Mouse (Mus musculus) heart, postnatal 0 days (tissue): Measurements from ENCODE around the gene Sept9. TPM values are rescaled to one million over a fixed set of nuclear protein-coding genes. Genes with fewer than 3 reads are reported as not detected.
"Not testable (repeated sequence)": the region's sequence is repeated elsewhere in the genome, so short reads cannot be mapped to it uniquely, and the experiment has no call there.

Source experiments
- ATAC-seq: fragments of 200-750 bp; cut with Nextera tagmentation; 2 replicates; pipeline ENCODE4 v1.8.0; 2017; ENCODE audit warnings: low read depth, moderate number of reproducible peaks, moderate library complexity; ENCODE audit not compliant: insufficient read depth
- DNase-seq: peaks from one replicate; pipeline ENCODE4 v3.0.0-alpha.2; 2016; ENCODE audit warnings: low spot score
- H3K27ac ChIP-seq: fragments of 300-500 bp; sonication (generic); 2 replicates; pipeline ENCODE4 v1.5.1; 2014; ENCODE audit warnings: low read depth, mild to moderate bottlenecking
- H3K27me3 ChIP-seq: fragments of 300-500 bp; sonication (generic); 2 replicates; pipeline ENCODE4 v1.6.1; 2014; ENCODE audit warnings: low read length, mixed read lengths; ENCODE audit not compliant: control insufficient read depth, insufficient read depth
- H3K36me3 ChIP-seq: fragments of 300-500 bp; sonication (generic); replicated peaks from 2 replicates; pipeline ENCODE4 v1.6.1; 2014; ENCODE audit warnings: low read length, mixed read lengths; ENCODE audit not compliant: control insufficient read depth, insufficient read depth
- H3K4me1 ChIP-seq: fragments of 300-500 bp; sonication (generic); 2 replicates; pipeline ENCODE4 v1.6.1; 2014; ENCODE audit warnings: antibody characterized with exemption; ENCODE audit not compliant: control insufficient read depth, insufficient read depth
- H3K4me2 ChIP-seq: fragments of 300-500 bp; sonication (generic); 2 replicates; pipeline ENCODE4 v1.6.1; 2014; ENCODE audit warnings: low read depth, mild to moderate bottlenecking, low read length, moderate library complexity
- H3K4me3 ChIP-seq: fragments of 300-500 bp; sonication (generic); 2 replicates; pipeline ENCODE4 v1.5.1; 2014; ENCODE audit warnings: low read depth, low read length
- H3K9ac ChIP-seq: fragments of 300-500 bp; sonication (generic); replicated peaks from 2 replicates; pipeline ENCODE4 v1.6.1; 2014; ENCODE audit warnings: low read depth, low read length, mixed read lengths
- H3K9me3 ChIP-seq: fragments of 300-500 bp; sonication (generic); replicated peaks from 2 replicates; pipeline ENCODE4 v1.6.1; 2016; ENCODE audit warnings: low read length; ENCODE audit not compliant: control insufficient read depth
- CTCF ChIP-seq: IDR thresholded peaks from 2 replicates; pipeline ENCODE4 v1.5.1; 2016; ENCODE audit warnings: antibody characterized with exemption, control low read depth, low read depth
- EP300 ChIP-seq: IDR thresholded peaks from 2 replicates; pipeline ENCODE4 v1.6.1; 2016; ENCODE audit warnings: antibody characterized with exemption, low read depth
- WGBS: fragments of 180-500 bp; shearing (Covaris S2); extraction: QIAGEN DNeasy Blood & Tissue Kit; methylation state at CpG from one replicate; pipeline ENCODE4 v1.1.7; 2014; 5-methylcytosine and 5-hydroxymethylcytosine counted together
- polyA plus RNA-seq: library from polyadenylated mRNA; unstranded; fragments of >200 nt; fragmentation: Nextera tagmentation; extraction: Ambion mirVana; gene quantifications from 2 replicates; pipeline ENCODE4 v1.2.1, GENCODE M21; 2015
- total RNA-seq: library from RNA; depleted of rRNA; stranded (reverse); fragments of >200 nt; gene quantifications from 2 replicates; pipeline ENCODE4 v1.2.3, GENCODE M21; 2014; ENCODE audit warnings: low replicate concordance

Gene Sept9
- total and polyA plus RNA-seq, 2 experiments from 2014 or later, result 31.6 to 64.2 TPM

DNA sequence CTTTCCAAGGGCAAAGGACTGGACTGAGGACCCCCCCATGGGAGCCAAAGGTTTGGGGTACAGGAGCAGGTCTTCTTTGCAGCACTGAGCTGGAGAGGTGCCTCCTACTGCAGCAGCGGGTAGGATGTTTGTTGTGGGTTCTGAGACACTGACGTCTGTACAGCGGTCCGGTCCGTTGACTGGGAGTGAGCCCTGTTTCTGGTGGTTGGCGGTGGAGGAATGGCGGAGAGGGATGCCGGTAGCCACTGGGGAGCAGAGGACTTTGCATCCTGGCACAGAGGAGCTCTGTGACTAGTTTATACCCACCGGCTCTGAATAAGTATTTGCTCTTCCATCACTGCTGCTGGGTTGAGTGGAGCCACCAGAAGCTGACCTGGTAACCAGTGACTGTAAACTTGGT, 138.3 kb downstream of the Sept9 start:
- WGBS, result 82% methylated on average over 9 of the region's 9 CpGs
- Histone ChIP-seq H3K4me1 (peaks cover 28% of the 10 kb centered on the region), H3K4me3 (no peak overlapping the region), H3K9me3 (no peaks in the 10 kb centered on the region), H3K4me2 (no peak overlapping the region), H3K36me3 (no peaks in the 10 kb centered on the region), H3K27me3 (no peaks in the 10 kb centered on the region), H3K9ac (no peak overlapping the region), H3K27ac (no peak overlapping the region)
- no peak for ATAC-seq
- no peak for DNase-seq
- TF ChIP-seq CTCF (no peak), EP300 (no peak)

DNA sequence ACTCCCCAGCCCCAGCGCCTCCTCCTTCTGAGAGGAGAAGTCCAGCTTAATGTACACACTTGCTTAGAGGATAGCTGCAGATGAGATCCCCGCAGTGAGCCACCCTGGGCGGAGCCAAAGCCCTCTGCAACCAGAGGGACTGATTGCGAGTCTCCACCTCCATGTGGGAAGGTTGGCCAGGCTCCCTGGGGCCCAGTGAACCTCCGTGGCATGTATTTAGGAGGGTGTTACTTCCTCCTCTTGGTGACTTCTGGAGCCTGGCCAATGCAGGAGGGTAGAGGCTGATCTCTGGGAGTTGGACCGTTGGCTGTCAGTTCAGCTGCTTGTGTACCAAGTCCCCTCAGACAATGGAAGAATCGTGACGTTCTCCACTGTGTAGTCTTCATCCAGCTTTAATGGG, 139.0 kb downstream of the Sept9 start:
- ATAC-seq (peak; percentile 68), DNase-seq (no peak)
- Histone ChIP-seq H3K4me3 (no peak overlapping the region), H3K9me3 (no peaks in the 10 kb centered on the region), H3K27me3 (no peaks in the 10 kb centered on the region), H3K4me1 (peaks cover 22% of the 10 kb centered on the region), H3K36me3 (no peaks in the 10 kb centered on the region), H3K9ac (no peak overlapping the region), H3K27ac (0 out of 2 replicates have a peak overlapping the region, but pooled peaks have one; percentile 2), H3K4me2 (no peak overlapping the region)
- WGBS, result 16% methylated on average over 8 of the region's 8 CpGs
- TF ChIP-seq CTCF (no peak), EP300 (no peak)

DNA sequence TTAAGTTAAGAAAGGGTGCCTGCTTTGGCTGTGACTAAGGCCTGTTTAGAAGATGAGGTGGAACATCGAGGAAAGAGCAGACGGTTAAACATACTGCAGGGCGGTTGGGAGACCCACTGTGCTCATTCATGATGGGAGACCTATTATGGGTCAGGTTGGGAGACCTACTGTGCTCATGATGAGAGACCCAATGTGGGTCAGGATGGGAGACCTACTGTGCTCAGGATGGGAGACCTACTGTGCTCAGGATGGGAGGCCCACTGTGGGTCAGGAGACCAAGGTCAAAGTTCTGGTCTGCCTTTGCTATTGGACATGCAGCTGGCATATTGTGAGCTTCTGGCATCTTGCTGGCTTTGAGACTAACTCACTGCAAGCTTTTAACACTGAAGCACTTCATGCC, 139.6 kb downstream of the Sept9 start:
- H3K36me3 ChIP-seq, result no peaks in the 10 kb centered on the region
- no peak overlapping the region for H3K9ac ChIP-seq
- H3K4me1 ChIP-seq, result peaks cover 20% of the 10 kb centered on the region
- DNase-seq (no peak), ATAC-seq (no peak)
- H3K27ac ChIP-seq, result no peak overlapping the region
- no peaks in the 10 kb centered on the region for H3K27me3 ChIP-seq
- TF ChIP-seq EP300, result no peak
- 83% methylated on average over 3 of the region's 3 CpGs for WGBS
- H3K4me3 ChIP-seq, result no peak overlapping the region
- H3K4me2 ChIP-seq, result no peak overlapping the region
- H3K9me3 ChIP-seq, result no peaks in the 10 kb centered on the region

DNA sequence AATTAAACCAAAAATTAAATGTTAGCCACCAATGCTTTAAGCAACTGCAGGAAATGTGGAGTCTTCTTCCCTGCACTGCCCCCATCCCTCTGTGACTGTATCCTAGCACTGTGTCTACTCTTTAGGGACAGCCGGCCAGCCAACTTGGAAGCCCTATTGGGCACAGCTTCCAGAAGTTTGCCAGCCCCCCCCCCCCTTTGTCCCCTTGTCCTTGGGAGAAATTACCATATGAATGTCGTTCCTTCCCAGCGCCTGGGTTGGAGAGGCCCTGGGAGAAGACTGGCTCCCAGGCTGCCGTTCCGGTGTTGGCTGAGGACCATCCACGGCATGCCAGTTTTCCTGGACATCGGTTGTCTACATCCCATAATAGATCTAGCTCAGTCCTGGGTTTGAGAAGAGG, 141.8 kb downstream of the Sept9 start:
- ATAC-seq (no peak), DNase-seq (no peak)
- H3K4me3 ChIP-seq, result no peak overlapping the region
- no peaks in the 10 kb centered on the region for H3K36me3 ChIP-seq
- no peak overlapping the region for H3K9ac ChIP-seq
- 49% methylated on average over 7 of the region's 7 CpGs for WGBS
- peaks cover 37% of the 10 kb centered on the region for H3K4me1 ChIP-seq
- H3K27ac ChIP-seq, result no peak overlapping the region
- TF ChIP-seq EP300 (no peak), CTCF (no peak)
- H3K27me3 ChIP-seq, result no peaks in the 10 kb centered on the region
- H3K9me3 ChIP-seq, result no peaks in the 10 kb centered on the region
- no peak overlapping the region for H3K4me2 ChIP-seq

- 91% methylated on average over 7 of the region's 7 CpGs for WGBS
These were observed 142.6 kb downstream of the Sept9 start for GRCm38 (mm10) chr11:117342076-117342475.

DNA sequence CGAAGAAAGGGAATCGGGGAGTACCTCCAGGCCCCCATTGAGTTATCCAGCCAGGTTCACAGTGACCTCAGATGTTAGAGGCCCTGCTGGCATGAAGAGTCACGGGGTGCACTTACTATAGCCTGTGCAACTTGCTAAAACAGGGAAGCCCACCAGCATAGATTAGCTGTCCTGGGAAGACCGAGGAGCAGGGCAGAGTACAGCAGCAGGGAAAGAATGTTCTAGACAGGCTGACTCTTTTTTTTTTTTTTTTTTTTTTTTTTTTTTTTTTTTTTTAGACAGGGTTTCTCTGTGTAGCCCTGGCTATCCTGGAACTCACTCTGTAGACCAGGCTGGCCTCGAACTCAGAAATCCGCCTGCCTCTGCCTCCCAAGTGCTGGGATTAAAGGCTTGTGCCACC, 143.0 kb downstream of the Sept9 start:
- peaks cover 37% of the 10 kb centered on the region for H3K4me1 ChIP-seq
- H3K27me3 ChIP-seq, DNase-seq, H3K27ac ChIP-seq, ATAC-seq, H3K9ac ChIP-seq, H3K4me2 ChIP-seq, H3K4me3 ChIP-seq, H3K36me3 ChIP-seq, H3K9me3 ChIP-seq: not testable (repeated sequence)
- 92% methylated on average over 6 of the region's 6 CpGs for WGBS

More at GRCm38 (mm10) chr11:117342076-117342475, 142.6 kb downstream of the Sept9 start:
- Histone ChIP-seq H3K27ac (no peak overlapping the region), H3K9me3 (no peaks in the 10 kb centered on the region), H3K4me3 (no peak overlapping the region), H3K36me3 (no peaks in the 10 kb centered on the region), H3K4me2 (no peak overlapping the region), H3K27me3 (no peaks in the 10 kb centered on the region), H3K9ac (no peak overlapping the region), H3K4me1 (peaks cover 37% of the 10 kb centered on the region)
- no peak for ATAC-seq
- no peak for TF ChIP-seq EP300
- no peak for TF ChIP-seq CTCF
- no peak for DNase-seq
